Mouse (Mus musculus) MEL (cell line): Measurements from ENCODE around the gene Haus7.

Experiments
- CHD2 ChIP-seq: IDR thresholded peaks from 2 replicates; pipeline ENCODE4 v1.6.1; 2011; ENCODE audit warnings: low read length, improper control_type of control experiment
- CTCF ChIP-seq, 3 experiments: IDR thresholded peaks in 2 of 3; conservative IDR thresholded peaks in 1 of 3; 2 replicates each; pipeline ENCODE4 v1.5.1; 2011 to 2012; ENCODE audit warnings: low read length in 3 of 3, low read depth in 2 of 3, mild to moderate bottlenecking in 2 of 3, improper control_type of control experiment in 1 of 3, inconsistent platforms in 1 of 3, mixed read lengths in 1 of 3, moderate library complexity in 1 of 3; ENCODE audit not compliant: control insufficient read depth in 1 of 3, insufficient read depth in 1 of 3, poor library complexity in 1 of 3, severe bottlenecking in 1 of 3
- EP300 ChIP-seq, 2 experiments: IDR thresholded peaks; 2 replicates each; pipeline ENCODE4 v1.6.1; 2011; ENCODE audit warnings: improper control_type of control experiment in 2 of 2, low read length in 2 of 2, low read depth in 1 of 2, mild to moderate bottlenecking in 1 of 2
- GABPA ChIP-seq: IDR thresholded peaks from 2 replicates; pipeline ENCODE4 v1.6.1; 2012; ENCODE audit warnings: low read depth, mild to moderate bottlenecking, inconsistent platforms, low read length, improper control_type of control experiment, moderate library complexity
- GATA1 ChIP-seq: IDR thresholded peaks from 2 replicates; pipeline ENCODE4 v1.6.1; 2011; ENCODE audit warnings: low read depth, low read length, improper control_type of control experiment
- MAX ChIP-seq: IDR thresholded peaks from 2 replicates; pipeline ENCODE4 v1.6.1; 2011; ENCODE audit warnings: low read length, improper control_type of control experiment
- MYB ChIP-seq: IDR thresholded peaks from 2 replicates; pipeline ENCODE4 v1.6.1; 2011; ENCODE audit warnings: mild to moderate bottlenecking, low read depth, low read length, improper control_type of control experiment
- MYC ChIP-seq: IDR thresholded peaks from 2 replicates; pipeline ENCODE4 v1.6.1; 2011; ENCODE audit warnings: low read depth, mild to moderate bottlenecking, low read length, improper control_type of control experiment, moderate library complexity
- POLR2A ChIP-seq, 2 experiments: IDR thresholded peaks; 2 replicates each; pipeline ENCODE4 v1.6.1; 2011 to 2012; ENCODE audit warnings: low read length in 2 of 2, mild to moderate bottlenecking in 2 of 2, control low read depth in 1 of 2, improper control_type of control experiment in 1 of 2, low read depth in 1 of 2, moderate library complexity in 1 of 2; ENCODE audit not compliant: control insufficient read depth in 1 of 2, insufficient read depth in 1 of 2, poor library complexity in 1 of 2
- RAD21 ChIP-seq: IDR thresholded peaks from 2 replicates; pipeline ENCODE4 v1.6.1; 2011; ENCODE audit warnings: mild to moderate bottlenecking, low read depth, low read length, improper control_type of control experiment
- TBP ChIP-seq: IDR thresholded peaks from 2 replicates; pipeline ENCODE4 v1.8.0; 2011; ENCODE audit warnings: low read depth, low read length, improper control_type of control experiment
- USF1 ChIP-seq: IDR thresholded peaks from 2 replicates; pipeline ENCODE4 v1.6.1; 2014; ENCODE audit warnings: low read depth, mild to moderate bottlenecking, inconsistent platforms, low read length, improper control_type of control experiment, moderate library complexity
- ZNF384 ChIP-seq: IDR thresholded peaks from 2 replicates; pipeline ENCODE4 v1.6.1; 2012; ENCODE audit warnings: low read depth, mild to moderate bottlenecking, inconsistent platforms, low read length, improper control_type of control experiment

GRCm38 (mm10) chrX:73468752-73469151 lies 9.9 kb upstream of the Haus7 start:
- TF ChIP-seq MAX (no peak), CTCF (IDR thresholded peaks at IDR 0.05 in 2 of 3, conservative IDR thresholded peaks at IDR 0.05 in 1 of 3; ENCODE audit: control insufficient read depth in 1 of 3, insufficient read depth in 1 of 3, low read depth in 2 of 3, low read length in 3 of 3, poor library complexity in 1 of 3, severe bottlenecking in 1 of 3) (no peak), USF1 (no peak), RAD21 (no peak), EP300 (IDR thresholded peaks at IDR 0.05; ENCODE audit: low read depth in 1 of 2, low read length in 2 of 2) (no peak), POLR2A (IDR thresholded peaks at IDR 0.05; ENCODE audit: control insufficient read depth in 1 of 2, insufficient read depth in 1 of 2, low read depth in 1 of 2, low read length in 2 of 2, poor library complexity in 1 of 2) (no peak), GATA1 (no peak), TBP (no peak), CHD2 (no peak), ZNF384 (no peak), MYC (no peak), MYB (no peak), GABPA (no peak)
